Mouse (Mus musculus): Measurements from ENCODE around the gene Ift80. TPM values are rescaled to one million over a fixed set of nuclear protein-coding genes. Genes with fewer than 3 reads are reported as not detected.
"Not testable (repeated sequence)": the region's sequence is repeated elsewhere in the genome, so short reads cannot be mapped to it uniquely, and the experiment has no call there.

The Ift80 gene
- polyA plus RNA-seq, 1 experiment = 13.6 TPM

DNA sequence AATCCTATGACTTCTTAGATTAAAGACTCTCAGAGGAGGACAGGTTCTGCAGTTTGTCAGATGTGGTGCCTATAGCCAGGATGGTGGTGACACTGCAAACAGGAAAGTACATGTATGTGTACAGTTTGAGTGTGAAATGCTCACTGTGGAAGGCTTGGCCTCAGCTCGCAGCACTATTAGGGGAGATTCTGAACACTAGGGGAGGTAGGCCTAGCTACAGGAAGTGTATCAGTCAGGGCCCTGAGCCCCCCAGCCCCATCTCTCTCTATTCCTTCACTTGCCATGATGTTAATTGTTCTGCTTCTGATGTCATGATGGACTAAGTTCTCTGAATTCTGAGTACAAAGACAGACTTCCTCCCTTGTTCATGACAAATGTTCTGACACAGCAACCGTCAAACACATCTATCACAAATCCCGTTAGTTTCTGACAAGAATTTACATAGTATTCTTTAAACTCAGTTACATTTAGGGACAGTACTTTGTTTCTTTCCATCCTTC is 35.2 kb downstream of the Ift80 start:
- TF ChIP-seq POLR2A (IDR thresholded peaks at IDR 0.05; ENCODE audit: borderline replicate concordance, low read depth, low read length) (no peak), CTCF (IDR thresholded peaks at IDR 0.05; ENCODE audit: low read depth, low read length) (no peak)
- Histone ChIP-seq H3K27ac (ENCODE audit: insufficient read depth, low read depth, low read length) (no peak overlapping the region), H3K4me3 (ENCODE audit: insufficient read depth, low read length) (no peak overlapping the region), H3K4me1 (ENCODE audit: control insufficient read depth, insufficient read depth, low read length) (no peaks in the 10 kb centered on the region)

DNA sequence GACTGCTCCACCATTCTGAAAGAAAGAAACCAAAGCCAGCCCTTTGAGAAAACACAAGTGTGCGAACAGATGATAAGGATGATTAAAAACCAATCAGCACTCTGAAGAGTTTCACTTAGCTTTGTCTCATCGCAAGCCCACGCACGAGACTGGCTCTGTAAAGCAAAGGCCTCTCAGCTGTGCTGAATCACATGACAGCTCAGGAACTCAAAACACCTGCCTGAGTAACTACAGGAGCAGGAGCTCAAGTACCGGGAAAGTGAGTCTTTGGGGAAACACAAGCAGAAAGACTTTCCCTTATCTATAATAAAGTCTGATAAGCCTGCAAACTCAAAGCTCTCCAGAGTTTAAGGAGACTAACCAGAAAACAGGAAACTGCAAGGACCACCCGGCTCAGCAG is 37.0 kb downstream of the Ift80 start:
- TF ChIP-seq POLR2A (IDR thresholded peaks at IDR 0.05; ENCODE audit: borderline replicate concordance, low read depth, low read length) = no peak
- no peak for TF ChIP-seq CTCF (IDR thresholded peaks at IDR 0.05; ENCODE audit: low read depth, low read length)
- H3K27ac ChIP-seq (ENCODE audit: insufficient read depth, low read depth, low read length) = no peak overlapping the region
- H3K4me3 ChIP-seq (ENCODE audit: insufficient read depth, low read length) = no peak overlapping the region
- H3K4me1 ChIP-seq (ENCODE audit: control insufficient read depth, insufficient read depth, low read length) = no peaks in the 10 kb centered on the region

DNA sequence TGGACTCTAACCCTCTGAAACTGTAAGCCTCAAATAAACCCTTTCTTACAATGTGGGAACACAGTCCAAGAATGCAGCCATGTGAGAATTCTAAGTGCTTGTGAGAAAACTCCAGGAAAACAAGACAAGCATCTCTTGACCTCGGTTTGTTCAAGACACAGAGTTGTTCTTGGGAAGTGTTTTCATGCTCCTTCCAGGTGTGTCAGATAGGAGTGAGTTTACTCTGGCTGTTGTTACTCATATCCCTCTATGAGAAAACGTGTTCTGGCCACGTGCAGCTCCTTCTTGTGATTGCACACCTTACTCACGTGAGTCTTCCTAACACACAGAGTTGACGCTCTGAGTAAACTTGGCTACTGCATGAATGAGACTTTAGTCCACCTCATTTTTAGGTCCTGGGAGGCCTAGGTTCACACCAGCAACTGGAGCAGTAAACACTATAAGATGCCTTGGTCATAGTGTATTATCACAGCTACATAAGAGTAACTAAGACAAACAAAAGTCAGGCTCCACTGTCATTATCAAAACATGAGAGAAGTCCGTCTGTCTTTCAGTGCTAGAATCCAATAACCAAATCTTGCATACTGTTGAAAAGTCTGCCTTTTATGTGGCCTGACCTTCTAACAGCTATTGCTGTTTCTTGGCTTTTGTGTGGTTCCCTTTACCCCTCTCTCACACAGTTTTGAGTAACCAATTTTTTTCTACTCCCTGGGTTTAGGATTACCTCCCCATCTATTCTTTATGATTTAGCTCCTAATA is 37.7 kb downstream of the Ift80 start:
- Histone ChIP-seq H3K4me1 (ENCODE audit: control insufficient read depth, insufficient read depth, low read length) (no peaks in the 10 kb centered on the region), H3K27ac (ENCODE audit: insufficient read depth, low read depth, low read length) (no peak overlapping the region), H3K4me3 (ENCODE audit: insufficient read depth, low read length) (no peak overlapping the region)
- TF ChIP-seq CTCF (IDR thresholded peaks at IDR 0.05; ENCODE audit: low read depth, low read length) (no peak), POLR2A (IDR thresholded peaks at IDR 0.05; ENCODE audit: borderline replicate concordance, low read depth, low read length) (no peak)

DNA sequence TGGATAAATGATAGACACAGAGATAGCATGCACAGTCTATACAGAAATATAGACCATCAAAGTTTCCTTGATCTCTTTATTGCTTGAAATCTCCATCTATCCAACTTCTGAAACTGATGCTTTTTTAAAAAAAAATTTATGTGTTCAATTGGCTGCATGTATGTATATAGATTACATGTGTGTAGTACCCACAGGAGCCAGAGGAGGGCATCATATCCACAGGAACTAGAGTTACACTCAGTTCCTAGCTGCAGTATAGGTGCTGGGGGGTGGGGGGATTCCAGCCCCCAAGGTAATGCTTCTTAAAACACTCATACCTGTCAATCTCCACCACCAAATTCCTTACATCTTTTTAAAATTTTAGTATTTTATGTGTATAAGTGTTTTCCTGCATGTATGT is 39.7 kb downstream of the Ift80 start:
- no peak overlapping the region for H3K4me3 ChIP-seq (ENCODE audit: insufficient read depth, low read length)
- TF ChIP-seq CTCF (IDR thresholded peaks at IDR 0.05; ENCODE audit: low read depth, low read length) = peak; percentile 31; the same call in 1 of the 2 replicates
- TF ChIP-seq POLR2A (IDR thresholded peaks at IDR 0.05; ENCODE audit: borderline replicate concordance, low read depth, low read length) = no peak
- H3K27ac ChIP-seq (ENCODE audit: insufficient read depth, low read depth, low read length) = no peak overlapping the region
- H3K4me1 ChIP-seq (ENCODE audit: control insufficient read depth, insufficient read depth, low read length) = peaks cover 4% of the 10 kb centered on the region

DNA sequence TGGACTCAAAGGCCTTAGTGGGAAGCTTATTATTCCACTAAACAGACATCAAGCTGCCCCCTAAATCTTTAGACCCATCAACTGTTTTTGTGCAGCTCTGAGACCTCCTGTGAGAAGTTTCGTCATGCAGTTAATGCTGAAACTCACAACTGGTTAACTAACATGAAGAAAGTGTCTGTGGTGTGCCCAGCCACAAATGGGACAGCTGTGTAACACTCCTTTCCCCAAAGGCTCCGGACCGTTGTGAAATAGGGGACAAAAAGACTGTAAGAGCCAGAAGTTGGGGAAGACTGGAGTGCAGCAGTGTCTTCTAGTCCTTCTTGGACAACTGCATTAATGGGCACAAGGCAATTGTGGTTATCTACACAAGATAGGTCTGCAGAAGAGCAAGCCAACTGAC is 47.0 kb downstream of the Ift80 start:
- Histone ChIP-seq H3K27ac (ENCODE audit: insufficient read depth, low read depth, low read length) (no peak overlapping the region), H3K4me3 (ENCODE audit: insufficient read depth, low read length) (no peak overlapping the region)
- TF ChIP-seq CTCF (IDR thresholded peaks at IDR 0.05; ENCODE audit: low read depth, low read length) (no peak), POLR2A (IDR thresholded peaks at IDR 0.05; ENCODE audit: borderline replicate concordance, low read depth, low read length) (no peak)

DNA sequence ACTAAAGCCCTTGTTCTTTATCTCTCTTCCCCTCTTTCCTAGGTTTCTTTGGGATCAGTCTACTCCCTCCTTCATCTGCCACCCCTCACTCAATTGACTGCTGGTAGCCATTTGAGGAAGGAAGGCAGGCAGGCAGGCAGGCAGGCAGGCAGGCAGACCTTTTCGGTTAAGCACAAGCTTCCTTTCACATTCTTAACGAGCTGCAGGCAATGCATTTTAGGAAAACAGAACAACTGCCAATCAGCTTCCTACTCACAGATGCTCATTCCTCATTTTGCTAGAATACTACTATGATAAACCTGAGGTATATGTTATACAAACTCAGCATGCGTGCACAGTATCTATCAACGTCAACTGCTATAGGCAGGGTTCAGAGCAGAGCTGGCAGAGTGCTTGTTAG is 47.9 kb downstream of the Ift80 start:
- Histone ChIP-seq H3K4me1 (ENCODE audit: control insufficient read depth, insufficient read depth, low read length) (peaks cover 4% of the 10 kb centered on the region), H3K27ac (ENCODE audit: insufficient read depth, low read depth, low read length) (no peak overlapping the region), H3K4me3 (ENCODE audit: insufficient read depth, low read length) (no peak overlapping the region)
- TF ChIP-seq POLR2A (IDR thresholded peaks at IDR 0.05; ENCODE audit: borderline replicate concordance, low read depth, low read length) (no peak), CTCF (IDR thresholded peaks at IDR 0.05; ENCODE audit: low read depth, low read length) (no peak)

More for the DNA sequence above, 47.0 kb downstream of the Ift80 start:
- peaks cover 4% of the 10 kb centered on the region for H3K4me1 ChIP-seq (ENCODE audit: control insufficient read depth, insufficient read depth, low read length)

DNA sequence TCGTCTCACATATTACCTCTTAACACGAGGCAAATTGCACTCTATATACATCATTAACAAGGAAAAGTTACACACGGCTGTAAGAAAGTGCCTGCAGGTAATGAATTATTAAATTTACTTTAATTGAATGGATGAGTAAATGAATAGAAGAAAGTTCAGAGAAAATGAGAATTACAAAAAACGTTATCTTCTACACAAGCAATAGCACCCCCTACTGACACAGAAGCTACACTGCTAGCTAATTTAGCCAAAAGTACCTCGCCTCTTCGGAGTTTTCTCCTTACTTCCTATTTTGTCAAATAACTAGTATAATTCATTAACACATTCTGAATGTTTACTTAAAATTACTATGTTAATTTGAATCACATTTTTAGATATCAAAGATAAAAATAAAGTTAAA is 49.9 kb downstream of the Ift80 start:
- Histone ChIP-seq H3K4me3 (ENCODE audit: insufficient read depth, low read length) (no peak overlapping the region), H3K27ac (ENCODE audit: insufficient read depth, low read depth, low read length) (no peak overlapping the region), H3K4me1 (ENCODE audit: control insufficient read depth, insufficient read depth, low read length) (no peaks in the 10 kb centered on the region)
- TF ChIP-seq POLR2A (IDR thresholded peaks at IDR 0.05; ENCODE audit: borderline replicate concordance, low read depth, low read length) (no peak), CTCF (IDR thresholded peaks at IDR 0.05; ENCODE audit: low read depth, low read length) (no peak)

DNA sequence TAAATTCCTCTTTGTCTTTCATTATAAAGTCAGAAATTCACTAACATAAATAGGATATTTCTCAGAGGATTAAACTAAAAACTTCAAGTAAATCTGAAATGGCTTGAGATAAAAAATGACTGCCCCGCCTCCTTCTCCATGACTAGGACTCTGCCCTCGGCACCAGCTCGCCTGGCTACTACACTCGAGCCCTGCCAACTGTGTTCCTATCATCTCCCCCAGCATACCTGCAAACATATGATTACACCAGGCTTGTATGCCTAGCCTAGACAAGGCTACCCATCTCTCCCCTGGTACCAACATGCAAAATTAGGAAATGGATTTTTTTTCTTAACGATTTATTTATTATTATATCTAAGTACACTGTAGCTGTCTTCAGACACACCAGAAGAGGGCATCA is 51.7 kb downstream of the Ift80 start:
- Histone ChIP-seq H3K4me3 (ENCODE audit: insufficient read depth, low read length) (no peak overlapping the region), H3K4me1 (ENCODE audit: control insufficient read depth, insufficient read depth, low read length) (no peaks in the 10 kb centered on the region), H3K27ac (ENCODE audit: insufficient read depth, low read depth, low read length) (no peak overlapping the region)
- TF ChIP-seq POLR2A (IDR thresholded peaks at IDR 0.05; ENCODE audit: borderline replicate concordance, low read depth, low read length) = no peak
- no peak for TF ChIP-seq CTCF (IDR thresholded peaks at IDR 0.05; ENCODE audit: low read depth, low read length)

DNA sequence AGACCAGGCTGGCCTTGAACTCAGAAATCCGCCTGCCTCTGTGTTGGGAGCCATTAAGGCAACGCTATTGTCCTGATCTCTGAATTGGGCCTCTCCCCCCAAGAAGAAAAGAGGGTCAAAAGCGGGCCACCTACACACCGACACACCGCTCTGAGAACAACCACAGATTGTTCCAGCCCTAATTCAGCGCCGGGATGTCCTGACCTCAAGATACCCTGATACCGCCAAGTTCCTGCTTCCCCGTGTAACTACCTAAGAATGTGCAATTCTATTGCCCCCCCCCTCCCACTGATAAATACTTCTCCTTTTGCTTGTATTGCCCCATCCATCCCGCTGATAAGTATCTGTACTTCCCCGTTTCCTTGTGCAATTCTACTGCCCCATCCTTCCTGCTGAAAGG is 52.4 kb downstream of the Ift80 start:
- H3K4me1 ChIP-seq (ENCODE audit: control insufficient read depth, insufficient read depth, low read length); H3K27ac ChIP-seq (ENCODE audit: insufficient read depth, low read depth, low read length); H3K4me3 ChIP-seq (ENCODE audit: insufficient read depth, low read length): not testable (repeated sequence)

DNA sequence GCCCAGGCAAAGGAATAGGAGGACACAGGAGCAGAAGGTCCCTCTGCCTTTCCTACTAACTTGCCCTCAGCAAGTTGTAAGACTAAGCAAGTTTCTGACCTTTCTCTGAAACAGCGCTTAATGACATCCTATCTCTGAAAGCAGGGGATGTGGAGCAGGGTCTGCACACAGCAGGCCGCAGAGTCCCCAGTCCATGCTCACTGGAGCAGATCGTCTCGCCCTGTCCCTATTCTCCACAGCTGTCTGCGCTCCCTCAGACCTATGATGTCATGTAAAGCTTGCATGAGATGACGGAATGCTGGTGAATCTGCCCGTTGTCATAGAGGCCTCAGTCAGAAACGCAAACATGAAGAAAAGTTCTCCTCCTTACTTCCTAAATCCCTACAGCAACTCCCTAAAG is 55.0 kb downstream of the Ift80 start:
- no peak overlapping the region for H3K4me3 ChIP-seq (ENCODE audit: insufficient read depth, low read length)
- H3K4me1 ChIP-seq (ENCODE audit: control insufficient read depth, insufficient read depth, low read length) = no peaks in the 10 kb centered on the region
- H3K27ac ChIP-seq (ENCODE audit: insufficient read depth, low read depth, low read length) = no peak overlapping the region
- TF ChIP-seq CTCF (IDR thresholded peaks at IDR 0.05; ENCODE audit: low read depth, low read length) (no peak), POLR2A (IDR thresholded peaks at IDR 0.05; ENCODE audit: borderline replicate concordance, low read depth, low read length) (no peak)

Data from bone marrow macrophage, adult 2 months (primary cell).